Mouse (Mus musculus) ES-Bruce4 (cell line): Measurements from ENCODE around the gene Pfkl.

ENCODE experiments used
- CTCF ChIP-seq: IDR thresholded peaks from one replicate; pipeline ENCODE4 v1.8.1; 2011; ENCODE audit warnings: low read depth, low read length
- EP300 ChIP-seq: IDR thresholded peaks from 2 replicates; pipeline ENCODE4 v1.6.1; 2011; ENCODE audit warnings: low read depth, low read length; ENCODE audit not compliant: insufficient read depth
- POLR2A ChIP-seq: IDR thresholded peaks from one replicate; pipeline ENCODE4 v1.8.1; 2011; ENCODE audit warnings: low read length; ENCODE audit not compliant: insufficient read depth

- TF ChIP-seq CTCF (no peak), POLR2A (no peak), EP300 (no peak)
These were observed 34.2 kb downstream of the Pfkl start for GRCm38 (mm10) chr10:77975653-77976052.
